Mouse (Mus musculus): Measurements from ENCODE around the gene Hoxa4. TPM values are rescaled to one million over a fixed set of nuclear protein-coding genes. Genes with fewer than 3 reads are reported as not detected.

Hoxa4 gene
- polyA plus RNA-seq, 1 experiment from 2014 or later, result 0.35 TPM

- Histone ChIP-seq H3K9ac (replicated peaks) (no peak overlapping the region), H3K27ac (no peak overlapping the region), H3K4me2 (0 out of 2 replicates have a peak overlapping the region, but pooled peaks have one; percentile 17), H3K27me3 (peaks cover 84% of the 10 kb centered on the region), H3K4me1 (replicated peaks) (peaks cover 27% of the 10 kb centered on the region), H3K4me3 (replicated peaks) (peak overlapping the region; percentile 6; the same call in 1 of the 2 replicates), H3K36me3 (no peaks in the 10 kb centered on the region), H3K9me3 (no peaks in the 10 kb centered on the region)
- ATAC-seq (ENCODE audit: insufficient number of reproducible peaks, insufficient read depth, low FRiP score, low TSS enrichment, low read depth), result no peak
- WGBS, result 2% methylated on average over 20 of the region's 20 CpGs
Observed at GRCm38 (mm10) chr6:52156551-52157200, 34.9 kb downstream of the Hoxa4 start.

GRCm38 (mm10) chr6:52155471-52155870 lies 36.1 kb downstream of the Hoxa4 start:
- Histone ChIP-seq H3K9ac (replicated peaks) (no peak overlapping the region), H3K4me1 (replicated peaks) (peaks cover 21% of the 10 kb centered on the region), H3K27me3 (peaks cover 91% of the 10 kb centered on the region), H3K4me2 (no peak overlapping the region), H3K4me3 (replicated peaks) (no peak overlapping the region), H3K27ac (no peak overlapping the region), H3K36me3 (no peaks in the 10 kb centered on the region), H3K9me3 (no peaks in the 10 kb centered on the region)
- WGBS, result 58% methylated on average over 3 of the region's 3 CpGs
- ATAC-seq (ENCODE audit: insufficient number of reproducible peaks, insufficient read depth, low FRiP score, low TSS enrichment, low read depth), result no peak

DNA sequence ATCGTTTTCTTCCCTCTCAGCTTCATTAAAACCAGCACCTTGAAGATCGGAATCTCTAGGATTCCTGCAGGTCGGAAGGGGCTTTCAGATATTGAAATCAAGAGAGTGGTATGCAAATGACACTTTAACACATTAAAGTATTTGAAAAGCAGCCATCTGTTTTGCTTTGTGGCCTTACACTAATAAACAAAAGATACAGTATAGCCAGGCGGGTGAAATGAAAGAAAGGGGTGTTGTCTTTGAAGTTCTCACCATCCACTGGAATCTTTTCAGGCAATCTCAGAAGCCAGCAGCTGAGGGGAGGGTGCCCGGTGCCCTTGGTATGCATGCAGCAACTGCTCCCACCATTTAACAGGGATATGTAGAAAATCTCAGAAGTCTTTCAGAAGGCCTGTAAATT lies 37.5 kb downstream of the Hoxa4 start:
- Histone ChIP-seq H3K4me3 (replicated peaks) (no peak overlapping the region), H3K4me2 (no peak overlapping the region), H3K9me3 (no peaks in the 10 kb centered on the region), H3K27ac (no peak overlapping the region), H3K9ac (replicated peaks) (no peak overlapping the region), H3K36me3 (no peaks in the 10 kb centered on the region), H3K27me3 (peaks cover 90% of the 10 kb centered on the region), H3K4me1 (replicated peaks) (peaks cover 10% of the 10 kb centered on the region)
- no peak for ATAC-seq (ENCODE audit: insufficient number of reproducible peaks, insufficient read depth, low FRiP score, low TSS enrichment, low read depth)
- 18% methylated on average over 5 of the region's 5 CpGs for WGBS

DNA sequence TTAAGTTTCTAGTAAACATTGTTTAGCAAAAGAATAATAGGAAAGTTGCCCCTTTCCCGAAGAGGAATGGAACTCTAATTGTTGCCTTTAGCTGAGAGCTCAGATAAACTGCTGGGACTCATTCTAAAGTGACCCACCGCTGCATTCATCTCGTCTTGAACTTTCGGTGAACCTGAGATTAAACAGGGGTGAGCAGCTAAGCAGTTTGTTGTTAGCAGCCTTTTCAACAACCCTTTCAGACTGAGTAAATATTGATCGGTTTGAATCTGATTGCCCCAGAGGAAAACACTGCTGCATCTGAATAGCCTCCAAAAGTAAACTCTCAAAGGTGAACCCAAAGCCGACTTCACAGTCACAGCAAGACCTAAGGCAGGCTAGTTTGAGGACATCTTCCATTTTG lies 38.3 kb downstream of the Hoxa4 start:
- 3% methylated on average over 6 of the region's 6 CpGs for WGBS
- H3K9ac ChIP-seq (replicated peaks), result no peak overlapping the region
- H3K9me3 ChIP-seq, result no peaks in the 10 kb centered on the region
- H3K36me3 ChIP-seq, result no peaks in the 10 kb centered on the region
- no peak overlapping the region for H3K27ac ChIP-seq
- no peak overlapping the region for H3K4me3 ChIP-seq (replicated peaks)
- peaks cover 8% of the 10 kb centered on the region for H3K4me1 ChIP-seq (replicated peaks)
- H3K27me3 ChIP-seq, result peaks cover 86% of the 10 kb centered on the region
- no peak for ATAC-seq (ENCODE audit: insufficient number of reproducible peaks, insufficient read depth, low FRiP score, low TSS enrichment, low read depth)
- no peak overlapping the region for H3K4me2 ChIP-seq

GRCm38 (mm10) chr6:52152226-52153193 lies 39.0 kb downstream of the Hoxa4 start:
- Histone ChIP-seq H3K27ac (no peak overlapping the region), H3K4me2 (no peak overlapping the region), H3K9ac (replicated peaks) (no peak overlapping the region), H3K9me3 (no peaks in the 10 kb centered on the region), H3K36me3 (no peaks in the 10 kb centered on the region), H3K27me3 (peaks cover 79% of the 10 kb centered on the region), H3K4me3 (replicated peaks) (no peak overlapping the region), H3K4me1 (replicated peaks) (peaks cover 8% of the 10 kb centered on the region)
- 15% methylated on average over 16 of the region's 16 CpGs for WGBS
- ATAC-seq (ENCODE audit: insufficient number of reproducible peaks, insufficient read depth, low FRiP score, low TSS enrichment, low read depth), result no peak

- Histone ChIP-seq H3K9ac (replicated peaks) (no peak overlapping the region), H3K9me3 (no peaks in the 10 kb centered on the region), H3K4me1 (replicated peaks) (peaks cover 8% of the 10 kb centered on the region), H3K36me3 (no peaks in the 10 kb centered on the region), H3K27ac (no peak overlapping the region), H3K4me2 (no peak overlapping the region), H3K27me3 (peaks cover 76% of the 10 kb centered on the region), H3K4me3 (replicated peaks) (no peak overlapping the region)
- WGBS, result 24% methylated on average over 4 of the region's 4 CpGs
- no peak for ATAC-seq (ENCODE audit: insufficient number of reproducible peaks, insufficient read depth, low FRiP score, low TSS enrichment, low read depth)
Observed at GRCm38 (mm10) chr6:52151571-52151970, 40.0 kb downstream of the Hoxa4 start.

GRCm38 (mm10) chr6:52150401-52150966 lies 41.1 kb downstream of the Hoxa4 start:
- Histone ChIP-seq H3K4me2 (peak overlapping the region; percentile 29), H3K4me1 (replicated peaks) (peaks cover 8% of the 10 kb centered on the region), H3K27me3 (peaks cover 69% of the 10 kb centered on the region), H3K9ac (replicated peaks) (no peak overlapping the region), H3K27ac (no peak overlapping the region), H3K36me3 (no peaks in the 10 kb centered on the region), H3K9me3 (no peaks in the 10 kb centered on the region), H3K4me3 (replicated peaks) (no peak overlapping the region; the same call in 1 of the 2 replicates)
- ATAC-seq (ENCODE audit: insufficient number of reproducible peaks, insufficient read depth, low FRiP score, low TSS enrichment, low read depth), result peak; percentile 63; the same call in 1 of the 2 replicates
- 3% methylated on average over 16 of the region's 16 CpGs for WGBS

MicroRNA genes within 50 kb of the gene (microRNA counts, 519-probe panel; counts per million panel counts)
- 8,534 counts per million, percentile 94 among the panel's probes with 10 or more counts for microRNA mmu-miR-196b

Small RNAs within 50 kb of the gene (microRNA-seq; reads per million reads assigned to microRNA genes)
- gene Mir196b, result 98,320 reads per million, percentile 100 among the genes with 10 or more reads in this experiment

Other genes with a start within 250 kb of the Hoxa4 start
- 14.4 and 14.6 TPM in 2 replicates for gene Skap2, start 179.2 kb downstream of the Hoxa4 start, polyA plus RNA-seq (2016; fragmentation: Nextera tagmentation; extraction: Ambion mirVana)
- 0.58 and 0.70 TPM in 2 replicates for gene Hoxa1, start 33.4 kb downstream of the Hoxa4 start, polyA plus RNA-seq (2016; fragmentation: Nextera tagmentation; extraction: Ambion mirVana)
- 1.8 and 2.0 TPM in 2 replicates for gene Hoxa2, start 26.9 kb downstream of the Hoxa4 start, polyA plus RNA-seq (2016; fragmentation: Nextera tagmentation; extraction: Ambion mirVana)
- 0.91 and 0.98 TPM in 2 replicates for gene 5730596B20Rik, start 14.3 kb downstream of the Hoxa4 start, polyA plus RNA-seq (2016; fragmentation: Nextera tagmentation; extraction: Ambion mirVana)
- 8.2 and 9.2 TPM in 2 replicates for gene Hoxa5, start 12.8 kb upstream of the Hoxa4 start, polyA plus RNA-seq (2016; fragmentation: Nextera tagmentation; extraction: Ambion mirVana)
- 3.1 and 4.1 TPM in 2 replicates for gene Hoxa6, start 17.0 kb upstream of the Hoxa4 start, polyA plus RNA-seq (2016; fragmentation: Nextera tagmentation; extraction: Ambion mirVana)
- 7.7 and 7.9 TPM in 2 replicates for gene Hoxa3, start 21.6 kb upstream of the Hoxa4 start, polyA plus RNA-seq (2016; fragmentation: Nextera tagmentation; extraction: Ambion mirVana)
- 2.1 TPM in 1 of 2 replicates, not detected in the other for gene Gm28308, start 21.6 kb upstream of the Hoxa4 start, polyA plus RNA-seq (2016; fragmentation: Nextera tagmentation; extraction: Ambion mirVana)
- gene Hoxa7, start 30.1 kb upstream of the Hoxa4 start, polyA plus RNA-seq (2016; fragmentation: Nextera tagmentation; extraction: Ambion mirVana), result 11.7 and 13.8 TPM in 2 replicates
- gene Hoxa9, start 39.3 kb upstream of the Hoxa4 start, polyA plus RNA-seq (2016; fragmentation: Nextera tagmentation; extraction: Ambion mirVana), result 74.7 and 77.4 TPM in 2 replicates
- gene Hoxa10, start 49.1 kb upstream of the Hoxa4 start, polyA plus RNA-seq (2016; fragmentation: Nextera tagmentation; extraction: Ambion mirVana), result 272 and 294 TPM in 2 replicates
- gene Hoxa11, start 54.1 kb upstream of the Hoxa4 start, polyA plus RNA-seq (2016; fragmentation: Nextera tagmentation; extraction: Ambion mirVana), result 88.2 and 96.8 TPM in 2 replicates
- 33.1 and 34.1 TPM in 2 replicates for gene Hoxa13, start 69.1 kb upstream of the Hoxa4 start, polyA plus RNA-seq (2016; fragmentation: Nextera tagmentation; extraction: Ambion mirVana)
- gene Evx1, start 121.7 kb upstream of the Hoxa4 start, polyA plus RNA-seq (2016; fragmentation: Nextera tagmentation; extraction: Ambion mirVana), result 4.8 and 5.2 TPM in 2 replicates